Mouse (Mus musculus) adrenal gland, postnatal 4 days (tissue): ENCODE data around the gene Padi6. TPM values are rescaled to one million over a fixed set of nuclear protein-coding genes. Genes with fewer than 3 reads are reported as not detected.
A peak's percentile ranks its signal among the peaks of the same experiment; 100 is the strongest.

Experiments
- DNase-seq, 2 experiments: peaks; one replicate each; pipeline ENCODE4 v3.0.0; 2021 to 2022; ENCODE audit warnings: low spot score in 2 of 2, mixed read lengths in 2 of 2
- microRNA-seq: library from miRNA; unstranded; fragments of <30 nt; microRNA quantifications from one replicate; pipeline ENCODE4 v1.2.0, GENCODE M21; 2021
- total RNA-seq, 2 experiments: library from RNA; stranded (reverse); gene quantifications; 2 replicates each; pipeline ENCODE4 v1.2.3; 2021

Padi6 gene
- total RNA-seq, 2 experiments from 2014 or later = 0.73 TPM; not detected in 1

GRCm38 (mm10) chr4:140688044-140688825 is 54.2 kb downstream of the Padi6 start:
- no peak for DNase-seq

GRCm38 (mm10) chr4:140684881-140685303 is 57.6 kb downstream of the Padi6 start:
- DNase-seq = no peak

- no peak for DNase-seq
Observed at GRCm38 (mm10) chr4:140684141-140684871, 58.1 kb downstream of the Padi6 start.

- no peak for DNase-seq
Observed at GRCm38 (mm10) chr4:140683608-140684007, 58.8 kb downstream of the Padi6 start.

- no peak for DNase-seq
Observed at GRCm38 (mm10) chr4:140680731-140681397, 61.6 kb downstream of the Padi6 start.

- DNase-seq = peak in 1 of 2 experiments; percentile 68
Observed at GRCm38 (mm10) chr4:140679723-140680380, 62.6 kb downstream of the Padi6 start.

- DNase-seq = no peak
Observed at GRCm38 (mm10) chr4:140679038-140679437, 63.4 kb downstream of the Padi6 start.

Small RNA genes lying within 50 kb of the gene (microRNA-seq; reads per million reads assigned to microRNA genes)
- gene Gm23045 (not detected), gene Gm25951 (not detected)

Other genes starting within 250 kb of the Padi6 start
- gene Arhgef10l, start 76.6 kb downstream of the Padi6 start, total RNA-seq = 10 to 100 TPM; 30.2 to 37.8 TPM
- 100 to 1,000 TPM in 1 of 2 experiments, 10 to 100 TPM in 1; 98.2 to 106 TPM for gene Rcc2, start 42.1 kb downstream of the Padi6 start, total RNA-seq
- gene Padi4, start 31.6 kb upstream of the Padi6 start, total RNA-seq = 1 to 10 TPM; 1.4 to 2.7 TPM
- gene Padi3, start 68.0 kb upstream of the Padi6 start, total RNA-seq = not detected
- not detected for gene Padi1, start 103.1 kb upstream of the Padi6 start, total RNA-seq
- 1 to 10 TPM; 6.7 to 9.5 TPM for gene Padi2, start 163.7 kb upstream of the Padi6 start, total RNA-seq
- gene Sdhb, start 218.6 kb upstream of the Padi6 start, total RNA-seq = 100 to 1,000 TPM; 271 to 305 TPM
- gene Atp13a2, start 244.2 kb upstream of the Padi6 start, total RNA-seq = 10 to 100 TPM; 58.8 to 63.5 TPM